Mouse (Mus musculus) lung, postnatal 36 days (tissue): ENCODE data around the gene Epop.
"Not testable (repeated sequence)": the region's sequence is repeated elsewhere in the genome, so short reads cannot be mapped to it uniquely, and the experiment has no call there.

Source experiments
- DNase-seq: peaks from one replicate; pipeline ENCODE4 v3.0.0; 2022; ENCODE audit warnings: mixed read lengths

Epop gene

DNA sequence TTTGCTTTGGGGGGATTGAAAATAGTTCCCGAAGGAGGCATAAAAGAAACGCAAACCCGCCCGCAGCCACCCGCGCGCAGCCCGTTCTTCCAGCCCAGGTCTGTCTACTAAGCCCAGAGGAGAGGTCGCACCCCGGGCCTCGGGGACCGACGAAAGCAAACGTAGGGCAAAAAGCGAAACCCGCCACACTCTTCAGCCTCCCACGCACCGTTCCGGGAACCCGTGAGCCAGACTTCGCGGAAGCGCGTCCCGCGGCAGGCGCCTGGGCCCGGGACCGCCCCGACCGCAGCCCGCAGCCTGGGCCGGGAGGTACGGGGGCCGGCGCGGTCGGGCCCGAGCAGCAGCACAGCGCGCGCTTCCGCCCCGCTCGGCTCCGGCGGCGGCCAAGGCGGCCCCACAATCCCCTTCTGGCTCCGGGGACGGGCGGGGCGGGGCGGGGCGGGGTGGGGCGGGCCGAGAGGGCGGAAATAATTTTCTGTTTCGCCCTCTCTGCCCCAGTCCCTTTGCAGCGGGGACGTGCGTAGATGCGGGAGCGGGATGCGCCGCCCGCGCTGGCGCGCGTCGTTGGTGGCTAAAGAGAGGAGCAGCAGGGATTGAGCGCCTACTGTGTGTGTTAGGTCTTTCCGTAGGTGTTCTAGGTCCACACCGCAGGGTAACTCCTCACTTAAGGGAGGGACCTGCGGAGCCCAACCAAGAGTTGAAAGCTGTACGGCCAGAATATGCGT lies 30.6 kb upstream of the Epop start:
- DNase-seq: peak; percentile 76

DNA sequence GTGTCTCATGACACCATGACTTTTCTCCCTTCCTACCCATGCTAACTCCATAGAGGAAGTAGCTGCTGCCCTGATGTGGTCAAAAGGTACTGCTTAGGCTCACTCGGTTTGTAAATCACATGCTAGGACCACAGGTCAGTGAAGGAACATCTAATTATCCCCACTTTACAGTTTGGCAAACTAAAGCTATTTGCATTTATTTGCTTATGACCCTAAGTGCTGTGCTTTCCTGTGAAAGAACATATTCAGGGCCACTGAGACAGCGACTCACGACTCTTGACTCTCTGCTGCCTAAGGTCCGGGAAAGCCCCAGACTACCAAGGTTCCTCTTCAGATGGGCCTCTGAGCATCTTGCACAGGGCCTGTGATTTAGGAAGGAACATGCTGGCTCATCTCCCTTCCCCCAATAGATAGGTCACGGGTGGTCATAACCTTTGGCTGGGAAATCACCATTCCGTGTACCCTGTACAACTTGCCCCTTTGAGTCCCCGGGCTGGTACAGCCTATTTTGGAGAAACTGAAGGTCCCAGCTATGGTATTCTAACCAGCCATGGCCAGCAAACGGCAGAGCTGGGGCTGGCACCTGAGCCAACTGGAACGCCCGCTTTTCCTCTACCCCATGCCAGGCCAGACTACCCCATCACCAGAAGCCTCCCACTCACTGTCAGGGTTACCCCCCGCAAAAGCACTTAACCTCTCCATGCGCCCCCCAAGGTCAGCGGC lies 29.9 kb upstream of the Epop start:
- peak; percentile 60 for DNase-seq

DNA sequence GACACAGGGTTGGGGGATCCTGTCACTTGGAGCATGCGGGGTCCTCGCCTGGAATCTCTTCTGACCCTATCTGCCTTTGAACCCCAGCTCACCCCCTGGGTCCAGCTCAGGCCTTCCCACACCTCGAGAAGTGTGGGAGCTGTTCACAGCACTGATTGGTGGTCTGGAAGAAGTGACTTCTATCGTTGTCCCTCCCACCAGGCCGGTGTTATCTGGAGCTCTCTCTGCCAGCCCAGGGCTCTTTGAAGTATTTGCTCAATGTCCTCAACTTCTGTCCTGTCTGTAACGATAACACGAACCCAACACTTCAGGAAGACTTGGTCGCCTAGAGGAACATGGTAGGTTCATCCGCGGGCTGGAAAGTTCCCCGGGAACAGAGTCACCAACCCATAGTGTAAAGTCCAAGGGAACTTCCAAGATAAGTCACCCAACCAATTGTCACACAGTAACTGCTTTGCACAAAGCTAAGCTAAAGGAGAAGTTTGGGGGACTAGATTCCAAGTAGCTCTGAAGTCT lies 29.3 kb upstream of the Epop start:
- no peak for DNase-seq

DNA sequence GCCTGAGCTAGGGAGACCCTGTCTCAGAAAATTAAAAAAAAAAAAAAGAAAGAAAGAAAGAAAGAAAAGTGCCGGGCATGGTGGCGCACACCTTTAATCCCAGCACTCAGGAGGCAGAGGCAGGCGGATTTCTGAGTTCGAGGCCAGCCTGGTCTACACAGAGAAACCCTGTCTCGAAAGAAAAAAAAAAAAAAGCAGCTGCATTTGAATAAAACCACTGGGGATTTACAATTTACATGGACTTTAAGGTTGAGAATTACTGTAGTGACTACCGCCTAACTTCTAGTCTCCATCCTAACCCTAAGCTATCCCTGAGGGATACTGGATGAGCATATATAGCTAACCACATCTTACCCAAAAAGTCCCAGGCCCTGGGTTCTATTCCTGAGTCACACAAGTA lies 28.5 kb upstream of the Epop start:
- not testable (repeated sequence) for DNase-seq

DNA sequence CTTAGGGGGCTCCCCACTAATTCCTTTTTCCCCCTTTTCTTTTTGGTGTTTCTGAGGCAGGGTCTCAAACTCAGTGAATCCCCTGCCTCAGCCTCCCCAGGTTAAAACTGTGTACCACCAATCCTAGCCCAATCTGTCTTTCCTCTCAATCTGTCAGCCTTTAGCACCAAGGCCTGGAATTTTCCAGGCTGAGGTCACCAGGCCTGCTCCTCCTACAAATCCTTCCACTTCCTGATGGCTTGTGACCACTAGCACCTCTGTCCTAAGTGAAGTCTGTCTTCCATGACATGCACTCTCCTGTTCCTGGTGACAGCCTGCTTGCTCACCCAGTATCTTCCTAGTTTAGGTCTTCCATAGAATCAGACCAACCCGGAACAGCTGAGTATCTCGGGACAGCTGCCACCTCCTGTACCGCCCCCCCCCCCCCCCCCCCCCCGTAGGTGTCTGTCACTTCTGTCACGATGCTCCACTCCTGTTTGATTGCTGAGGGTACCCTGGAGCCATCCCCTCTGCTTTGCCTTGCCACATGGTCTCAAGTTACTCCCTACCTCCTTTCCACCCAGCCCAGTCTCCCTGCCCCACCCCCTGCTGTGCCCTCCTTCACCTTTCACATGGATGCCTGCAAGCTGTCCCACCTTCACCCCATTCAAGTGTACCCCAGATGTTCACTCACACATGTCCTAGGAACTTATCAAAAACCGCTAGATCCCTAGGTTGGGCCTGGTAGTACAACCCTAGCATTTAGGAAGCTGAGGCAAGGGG lies 27.9 kb upstream of the Epop start:
- DNase-seq: no peak

DNA sequence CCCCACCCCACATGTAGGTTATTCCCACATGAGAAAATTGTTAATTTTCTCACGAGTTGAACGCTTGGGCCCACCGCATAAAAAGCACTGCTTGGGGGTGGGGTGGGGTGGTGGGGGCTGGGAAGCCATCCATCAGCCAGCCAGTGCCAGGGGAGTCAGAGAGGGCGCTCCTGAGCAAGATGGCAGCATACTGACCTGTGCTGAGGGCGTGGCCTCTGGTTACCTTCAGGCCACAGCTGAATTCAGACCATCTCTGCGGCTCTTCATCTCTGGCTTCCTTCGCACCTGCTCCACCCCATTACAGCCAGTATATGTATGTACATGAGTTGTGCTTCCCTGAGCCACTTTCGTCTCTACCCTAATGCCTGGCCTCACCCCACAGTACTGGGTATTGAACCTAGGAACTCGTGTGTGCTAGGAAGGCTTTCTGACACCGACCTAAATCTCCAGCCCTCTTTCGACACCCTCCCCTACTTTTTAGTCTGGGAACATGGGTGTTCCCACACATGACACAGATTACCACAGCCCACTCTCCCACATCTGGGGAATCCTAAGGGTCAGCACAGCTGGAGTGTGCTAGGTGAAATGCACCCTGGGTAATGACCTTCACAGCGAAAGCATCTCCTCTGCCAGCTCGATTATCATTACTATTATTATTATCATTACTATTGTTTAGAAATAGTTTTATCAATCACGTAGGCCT lies 26.9 kb upstream of the Epop start:
- no peak for DNase-seq

DNA sequence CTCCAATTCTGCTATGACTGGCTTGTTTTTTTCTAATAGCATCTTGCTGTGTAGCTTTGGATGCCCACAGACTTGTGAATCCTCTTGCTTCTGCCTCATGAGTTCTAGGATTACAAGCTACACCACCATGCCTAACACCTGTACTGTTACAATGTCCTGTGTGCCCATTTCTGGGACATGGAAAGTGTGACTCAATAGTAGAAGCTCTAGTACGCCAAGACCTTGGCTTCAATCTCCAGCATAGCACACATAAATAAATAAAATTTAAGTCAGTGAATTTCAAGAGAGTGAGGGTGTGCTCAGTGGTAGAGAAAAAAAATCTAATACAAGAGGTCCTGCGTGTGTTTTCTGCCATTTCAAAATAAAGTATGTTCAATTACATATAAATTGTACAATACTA lies 24.7 kb upstream of the Epop start:
- DNase-seq: no peak

DNA sequence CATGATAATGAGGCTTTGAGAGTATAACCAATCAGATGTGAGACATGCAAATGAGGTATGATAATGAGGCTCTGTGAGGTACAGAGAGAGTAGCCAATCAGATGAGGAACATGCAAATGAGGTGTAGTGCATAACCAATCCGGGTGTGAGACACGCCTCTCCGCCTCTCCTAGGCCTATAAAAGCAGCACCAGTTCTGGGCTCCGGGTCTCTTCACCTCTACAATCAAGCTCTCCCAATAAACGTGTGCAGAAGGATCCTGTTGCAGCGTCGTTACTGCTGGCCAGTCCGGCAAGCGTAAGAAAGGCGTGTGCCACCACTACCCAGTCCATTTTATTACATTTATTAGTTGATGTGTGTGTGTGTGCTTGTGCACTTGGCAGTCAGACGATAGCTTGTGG lies 23.9 kb upstream of the Epop start:
- not testable (repeated sequence) for DNase-seq

DNA sequence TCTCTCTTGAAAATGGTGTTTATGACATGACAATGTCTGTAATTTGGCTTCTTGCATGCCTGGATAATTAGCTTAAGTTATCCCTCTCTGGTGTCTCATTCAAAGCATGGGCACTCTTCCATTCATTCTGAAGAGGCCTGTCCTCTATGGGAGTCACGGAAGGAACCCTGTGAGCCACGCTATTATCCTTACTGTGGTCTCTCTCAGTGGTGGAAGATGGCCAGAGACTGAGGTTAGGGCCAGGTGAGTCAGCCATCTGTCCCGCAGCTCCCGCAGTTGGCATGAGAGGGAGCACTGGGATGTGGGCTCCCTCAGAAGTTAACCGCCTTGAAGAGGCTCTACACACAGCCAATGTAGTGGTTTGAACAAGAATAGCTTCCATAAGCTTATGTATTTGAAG lies 20.8 kb upstream of the Epop start:
- DNase-seq: no peak

DNA sequence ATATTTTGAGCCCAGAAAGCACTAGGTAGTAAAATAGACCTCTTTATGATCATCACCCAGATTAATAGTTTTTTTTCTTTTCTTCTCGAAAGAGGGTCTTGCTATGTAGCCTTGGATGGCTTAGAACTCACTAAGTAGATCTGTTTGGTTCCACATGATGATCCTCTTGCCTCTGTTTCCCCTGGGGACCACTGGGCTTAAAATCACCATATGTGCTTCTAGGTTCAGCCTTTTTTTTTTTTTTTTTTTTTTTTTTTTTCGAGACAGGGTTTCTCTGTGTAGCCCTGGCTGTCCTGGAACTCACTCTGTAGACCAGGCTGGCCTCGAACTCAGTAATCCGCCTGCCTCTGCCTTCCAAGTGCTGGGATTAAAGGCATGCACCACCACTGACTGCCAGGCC lies 19.0 kb upstream of the Epop start:
- not testable (repeated sequence) for DNase-seq

DNA sequence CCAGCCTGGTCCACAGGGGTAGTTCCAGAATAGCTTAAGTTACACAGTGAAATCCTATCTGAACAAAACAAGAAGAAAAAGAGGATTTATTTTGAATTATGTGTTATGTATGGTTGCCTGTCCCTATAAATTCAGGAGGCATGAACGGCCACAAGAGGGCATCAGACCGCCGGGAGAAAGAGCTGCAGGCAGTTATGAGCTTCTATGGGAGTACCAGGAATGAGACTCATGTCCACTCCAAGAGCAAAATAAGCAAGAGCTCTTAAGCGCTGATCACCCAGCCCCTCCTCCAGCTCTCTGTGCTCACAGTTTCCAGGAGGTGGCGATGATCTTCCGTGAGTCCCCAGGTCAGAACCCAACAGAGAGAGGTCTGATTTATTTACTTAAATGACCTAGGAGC lies 15.3 kb upstream of the Epop start:
- DNase-seq: peak; percentile 92

DNA sequence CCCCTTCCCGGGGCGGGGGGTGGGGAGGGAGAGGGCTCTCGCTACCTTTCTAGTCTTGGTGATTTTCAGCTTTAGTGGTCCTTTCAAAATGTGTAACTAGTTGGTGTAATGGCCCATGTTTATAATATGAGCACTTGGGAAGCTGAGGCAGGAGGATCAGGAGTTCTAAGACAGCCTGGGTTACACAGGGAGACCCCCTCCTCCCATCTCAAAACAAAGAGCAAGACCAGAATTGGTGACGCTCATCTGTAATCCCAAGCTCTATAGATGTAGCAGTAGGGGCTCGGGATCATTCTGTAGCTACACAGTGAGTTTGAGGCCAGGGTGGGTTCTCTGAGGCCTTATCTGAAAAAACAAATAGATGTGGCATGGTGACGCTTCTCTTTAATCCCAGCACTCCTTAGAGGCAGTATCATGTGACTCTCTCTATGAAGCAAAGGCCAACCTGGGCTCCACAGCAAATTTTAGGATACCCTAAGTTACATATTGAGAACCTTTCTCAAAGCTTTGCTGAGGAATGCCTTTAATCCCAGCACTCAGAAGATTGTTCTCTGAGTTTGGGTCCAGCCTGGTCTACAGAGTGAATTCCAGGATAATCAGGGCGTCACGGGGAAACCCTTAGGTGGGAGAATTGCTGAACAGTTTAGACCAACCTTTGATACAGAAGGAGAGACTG lies 14.0 kb upstream of the Epop start:
- no peak for DNase-seq

DNA sequence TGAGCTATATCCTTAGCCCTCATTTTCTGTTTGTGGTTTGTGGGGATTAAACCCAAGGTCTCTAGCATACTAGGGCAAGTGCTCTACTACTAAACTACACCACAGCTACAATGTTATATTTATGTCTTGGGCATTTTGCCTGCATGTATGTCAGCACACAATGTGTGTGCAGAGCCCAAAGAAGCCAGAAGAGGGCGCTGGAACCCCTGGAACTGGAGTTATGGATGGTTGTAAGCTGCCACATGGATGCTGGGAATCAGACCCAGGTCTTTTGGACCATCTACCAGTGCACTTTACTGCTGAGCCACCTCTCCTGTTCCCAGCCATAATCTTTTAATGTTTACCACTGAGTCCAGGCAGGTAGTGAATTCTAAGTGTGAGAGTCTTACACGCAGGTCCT lies 13.2 kb upstream of the Epop start:
- DNase-seq: no peak

DNA sequence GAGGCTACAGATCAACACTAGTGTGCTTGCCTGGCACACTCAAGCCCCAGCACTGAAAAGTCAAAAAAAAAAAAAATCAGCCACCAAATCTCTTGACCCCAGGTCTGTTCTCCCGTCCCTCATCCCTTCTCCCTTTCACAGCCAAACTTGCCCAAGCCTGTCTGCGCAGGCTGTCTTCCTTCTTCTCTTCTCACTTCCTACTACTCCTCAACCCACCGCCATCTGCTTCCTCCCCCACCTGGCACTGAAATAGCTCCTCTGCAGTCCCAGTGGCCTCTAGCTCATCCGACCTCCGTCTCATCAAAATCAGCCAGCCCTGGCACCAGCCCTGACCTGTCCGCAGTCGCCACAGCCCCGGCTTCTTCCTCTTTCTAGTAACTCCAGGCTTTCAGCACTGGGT lies 12.2 kb upstream of the Epop start:
- DNase-seq: no peak

DNA sequence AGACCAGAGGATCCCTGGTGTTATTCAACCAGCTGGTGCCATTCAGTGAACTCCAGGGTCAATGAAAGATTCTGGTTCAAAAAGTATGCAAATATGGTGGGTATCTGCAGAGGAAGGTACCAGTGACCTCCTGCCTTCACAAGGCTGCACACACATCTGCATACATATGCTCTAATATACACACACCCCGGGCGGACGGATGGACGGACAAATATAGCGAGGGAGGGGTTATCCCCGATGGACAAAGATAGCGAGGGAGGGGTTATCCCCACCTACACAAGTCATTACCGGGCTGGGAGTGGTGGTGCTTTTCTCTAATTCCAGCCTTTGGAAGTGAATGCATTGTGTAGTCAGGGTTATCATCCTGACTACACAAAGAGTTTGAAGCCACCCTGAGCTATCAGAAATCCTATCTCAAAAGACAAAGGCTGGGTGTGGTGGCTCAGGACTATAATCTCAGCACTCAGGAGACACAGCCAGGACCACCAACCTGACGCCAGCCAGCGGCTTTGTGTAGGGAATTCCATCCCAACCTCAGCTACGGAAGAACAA lies 6.0 kb upstream of the Epop start:
- DNase-seq: no peak

DNA sequence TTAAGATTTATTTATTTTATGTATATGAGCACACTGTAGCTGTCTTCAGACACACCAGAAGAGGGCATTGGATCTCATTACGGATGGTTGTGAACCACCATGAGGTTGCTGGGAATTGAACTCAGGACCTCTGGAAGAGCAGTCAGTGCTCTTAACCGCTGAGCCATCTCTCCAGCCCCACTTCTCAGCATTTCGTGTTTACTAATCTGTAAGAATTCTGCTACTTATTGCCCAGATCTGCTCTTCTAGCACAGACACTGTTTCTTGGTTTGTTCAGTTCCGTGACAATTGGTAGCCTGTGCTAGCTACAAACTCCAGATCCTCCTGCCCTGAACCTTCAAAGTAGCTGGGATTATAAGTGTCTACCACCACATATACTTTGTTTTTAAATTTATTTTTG lies 2.9 kb upstream of the Epop start:
- DNase-seq: not testable (repeated sequence)

DNA sequence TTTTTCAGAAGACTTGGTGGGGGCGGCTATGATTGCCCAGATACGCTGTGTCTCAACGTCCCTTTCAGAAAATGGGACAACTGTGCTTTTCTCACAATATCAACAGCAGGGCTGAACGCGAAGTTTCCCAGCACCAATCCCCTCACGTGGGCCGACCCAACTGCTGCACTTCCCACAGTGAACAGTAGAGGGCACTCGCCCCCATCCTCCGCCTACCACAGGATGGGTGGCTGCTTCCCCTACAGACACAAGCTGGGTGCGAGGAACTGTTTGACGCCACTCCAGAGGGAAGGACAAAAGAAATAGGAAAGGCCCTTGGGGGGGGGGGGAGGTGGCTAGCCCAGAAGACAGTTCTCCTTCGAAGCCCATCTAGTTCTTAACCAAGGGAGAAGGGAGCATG lies 2.4 kb upstream of the Epop start:
- DNase-seq: peak; percentile 85

DNA sequence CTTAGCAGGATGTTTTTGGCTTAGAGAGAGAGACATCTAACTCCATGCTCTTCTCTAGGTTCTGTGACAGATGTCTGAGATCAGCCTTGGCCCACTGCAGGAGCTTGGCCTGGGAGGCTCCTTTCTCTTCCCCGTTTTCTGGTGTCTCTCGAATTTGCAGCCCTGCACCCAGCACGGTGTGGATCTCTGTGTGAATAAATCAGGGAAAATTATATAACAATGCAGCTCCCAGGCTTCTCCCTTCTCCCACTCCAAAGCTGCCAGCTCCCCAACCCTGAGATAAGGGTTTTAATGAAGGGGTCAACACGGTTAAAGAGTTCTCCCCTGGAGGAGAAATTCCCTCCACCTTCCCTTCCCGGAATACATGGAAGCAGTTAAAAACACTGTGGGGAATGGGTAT lies 2.0 kb upstream of the Epop start:
- no peak for DNase-seq

DNA sequence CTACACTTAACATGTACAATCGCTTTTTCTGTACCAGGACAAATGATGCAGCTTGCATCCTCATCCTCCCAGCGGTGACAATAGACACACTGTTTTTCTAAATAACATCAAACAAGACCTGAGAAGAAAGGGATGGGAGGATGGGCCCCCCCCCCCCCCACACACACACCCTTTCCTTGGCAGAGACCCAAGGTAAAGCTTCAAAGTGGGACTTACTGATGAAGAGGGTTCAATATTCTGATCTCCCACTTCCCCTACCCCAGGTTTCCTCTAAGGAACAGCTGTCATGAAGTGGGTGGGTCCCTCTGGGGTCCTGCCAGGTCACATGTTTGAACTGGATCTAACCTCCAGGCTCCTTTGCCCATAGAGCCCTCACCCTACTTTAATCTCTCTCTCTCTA lies 1.5 kb upstream of the Epop start:
- no peak for DNase-seq

DNA sequence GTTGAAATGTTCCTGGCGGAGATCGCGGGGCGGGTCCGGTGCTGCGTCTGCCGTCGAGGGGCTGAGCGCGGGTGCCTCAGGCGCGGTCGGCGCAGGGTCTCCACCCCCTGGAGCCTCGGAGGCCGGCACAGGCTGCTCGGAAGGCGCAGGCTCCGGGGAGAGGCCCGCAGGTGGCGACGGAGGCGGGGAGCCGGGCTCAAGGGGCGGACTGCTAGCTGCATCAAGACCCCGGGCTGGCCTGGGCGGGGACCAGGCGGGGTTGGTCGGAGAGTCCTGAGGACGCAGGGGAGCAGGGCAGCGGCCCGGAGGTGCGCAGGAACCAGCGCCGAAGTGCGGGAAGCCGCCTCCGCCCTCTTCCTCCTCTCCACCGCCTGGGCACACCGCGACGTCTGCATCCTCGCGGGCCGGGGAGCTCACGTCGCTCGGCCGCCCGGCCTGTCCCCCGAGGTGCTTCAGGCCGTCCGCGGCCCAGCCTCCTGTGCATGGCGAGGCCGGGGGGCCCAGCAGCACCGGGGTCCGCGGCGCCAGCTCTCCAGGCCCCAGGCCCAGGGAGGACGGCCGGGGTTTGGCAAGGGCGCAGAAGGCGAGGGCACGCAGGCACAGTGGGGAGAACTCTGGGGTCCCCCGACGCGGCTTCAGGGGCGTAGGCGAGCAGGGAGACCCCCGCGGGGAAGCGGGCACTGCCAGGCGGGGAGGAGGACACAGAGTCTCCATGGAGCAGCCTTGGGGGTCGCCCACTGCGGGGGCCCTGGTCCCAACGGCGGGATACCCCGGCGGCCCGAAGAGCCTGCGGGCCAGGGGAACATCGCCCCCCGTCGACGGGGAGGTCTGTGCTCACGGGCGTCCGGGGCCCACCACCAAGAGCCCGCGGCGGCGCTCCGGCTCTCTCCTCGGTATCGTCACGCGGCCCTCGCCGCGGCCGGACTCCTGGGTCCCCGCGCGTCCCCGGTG lies 659 bp downstream of the Epop start:
- DNase-seq: peak; percentile 21

DNA sequence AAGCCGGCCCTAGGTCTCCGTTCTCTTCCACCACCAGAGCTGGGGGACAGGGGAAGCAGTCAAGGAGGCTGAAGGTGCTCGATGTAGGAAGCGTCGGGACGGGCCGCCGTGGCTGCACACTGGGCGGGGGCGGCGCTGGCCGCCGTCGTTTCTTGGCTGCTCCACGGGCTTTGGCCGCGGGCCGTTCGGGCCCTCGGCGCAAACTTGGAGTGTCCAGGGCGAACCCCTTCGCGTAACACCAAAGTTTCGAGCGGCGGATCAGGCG lies 1.3 kb downstream of the Epop start:
- no peak for DNase-seq
